Mouse (Mus musculus): ENCODE data around the gene A730046J19Rik. TPM values are rescaled to one million over a fixed set of nuclear protein-coding genes. Genes with fewer than 3 reads are reported as not detected.

A730046J19Rik gene
- total RNA-seq (2021): 8.1 and 8.6 TPM in 2 replicates
- long read RNA-seq, full-length matches to known transcripts: 3 of 5 reads
- long read RNA-seq, partial matches to known transcripts: 0 of 5 reads
- long read RNA-seq, other reads (novel, unspliced or antisense): 2 of 5 reads

- DNase-seq: no peak
These were observed at the start of gene A730046J19Rik for GRCm38 (mm10) chrX:144153523-144153922. TSS of gene A730046J19Rik (plus strand) at chrX:144153695.

- no peak for DNase-seq
These were observed 48.7 kb upstream of the A730046J19Rik start for GRCm38 (mm10) chrX:144104619-144105416.

DNA sequence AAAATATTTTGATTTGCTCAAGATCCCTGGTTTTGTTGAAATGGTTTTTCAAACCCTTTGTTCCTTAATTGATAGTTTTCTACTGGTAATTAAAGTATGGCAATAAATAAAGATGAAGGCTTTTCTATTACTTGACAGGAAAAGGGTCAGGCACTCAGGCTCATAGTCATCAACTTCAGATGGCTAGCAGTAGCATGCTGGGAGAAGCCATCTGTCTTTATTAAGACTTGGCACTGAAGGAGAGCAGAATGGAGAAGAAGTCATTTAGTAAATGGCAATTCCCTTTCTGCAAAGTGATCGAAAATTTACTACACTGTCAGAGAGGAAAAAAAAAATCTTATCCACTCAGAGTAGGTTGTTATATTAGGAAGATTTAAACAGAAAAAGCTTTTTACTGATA is 17.2 kb upstream of the A730046J19Rik start:
- no peak for DNase-seq

- DNase-seq: no peak
These were observed 3.5 kb upstream of the A730046J19Rik start for GRCm38 (mm10) chrX:144149987-144150386.

DNA sequence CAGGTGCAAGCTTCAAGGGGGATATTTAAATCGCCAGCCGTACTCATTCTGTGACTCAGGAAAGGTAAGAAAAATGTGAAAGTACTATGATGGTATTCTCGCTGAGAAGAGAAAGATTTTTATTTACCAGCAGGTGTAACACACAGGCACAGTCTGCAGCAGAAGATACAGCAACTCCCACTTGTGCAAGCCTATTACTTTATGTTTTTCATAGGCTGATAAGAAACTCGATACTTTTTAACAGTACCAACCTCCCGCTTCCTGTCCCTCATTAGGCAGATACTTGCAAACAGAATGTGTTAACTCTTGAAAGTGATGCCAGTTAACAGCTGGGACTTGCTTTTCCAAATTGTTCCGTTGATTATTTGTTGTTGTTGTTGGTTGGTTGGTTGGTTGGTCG is 616 bp downstream of the A730046J19Rik start:
- no peak for DNase-seq

- no peak for DNase-seq
These were observed 9.4 kb downstream of the A730046J19Rik start for GRCm38 (mm10) chrX:144162936-144163335.

Other genes starting within 250 kb of the A730046J19Rik start
- 0.48 and 0.73 TPM in 2 replicates for gene Dcx, start 220.4 kb upstream of the A730046J19Rik start, total RNA-seq (2021)
- gene Alg13, start 164.1 kb downstream of the A730046J19Rik start, total RNA-seq (2021): 11.8 and 12.2 TPM in 2 replicates

Measured in adrenal gland, postnatal 25 days (tissue).